Mouse (Mus musculus) thymus, adult 2 months (tissue): ENCODE data around the gene Epor.

ENCODE experiments used
- CTCF ChIP-seq: fragments of 200-500 bp; IDR thresholded peaks from 2 replicates; pipeline ENCODE4 v1.5.1; 2012; ENCODE audit warnings: mild to moderate bottlenecking, control low read depth, low read length, moderate library complexity, borderline replicate concordance; ENCODE audit not compliant: control insufficient read depth, poor library complexity, insufficient read depth; ENCODE audit errors: extremely low read depth
- POLR2A ChIP-seq: fragments of 200-500 bp; IDR thresholded peaks from 2 replicates; pipeline ENCODE4 v1.6.1; 2012; ENCODE audit warnings: mild to moderate bottlenecking, low read length, control low read depth, moderate library complexity; ENCODE audit not compliant: control insufficient read depth, poor library complexity, insufficient read depth; ENCODE audit errors: extremely low read depth

GRCm38 (mm10) chr9:21976626-21977175 lies 13.4 kb upstream of the Epor start:
- TF ChIP-seq POLR2A (no peak), CTCF (no peak)
